Mouse (Mus musculus): ENCODE measurements around the gene 9230112D13Rik. TPM values are rescaled to one million over a fixed set of nuclear protein-coding genes. Genes with fewer than 3 reads are reported as not detected.

Gene 9230112D13Rik
- not detected in 2 replicates for polyA plus RNA-seq (2012; rRNA removed)
- polyA plus RNA-seq (2014; fragmentation: Nextera tagmentation; extraction: Ambion mirVana) = not detected in 2 replicates

DNA sequence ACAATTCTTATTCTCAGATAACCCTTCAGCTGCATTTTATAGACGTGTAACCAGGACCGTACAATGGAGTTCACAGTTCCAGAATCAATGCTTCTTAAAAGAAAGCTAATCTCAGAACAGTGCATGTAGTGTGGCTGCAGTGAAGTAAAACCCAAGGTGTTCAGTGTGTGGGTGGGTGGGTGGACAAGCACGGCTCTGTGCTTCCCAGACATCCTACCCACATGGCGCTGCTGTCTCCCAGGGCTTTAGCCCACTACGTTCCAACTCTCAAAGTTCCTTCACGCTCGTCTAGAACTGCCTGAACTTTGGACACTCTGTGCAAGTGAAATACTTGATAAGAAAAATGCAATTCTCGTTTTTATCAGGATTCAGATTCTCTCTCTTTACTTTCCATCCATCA, at the start of gene 9230112D13Rik:
Gene 9230112D13Rik, minus strand, starts transcription at position 101 of the 400 bp plus-strand sequence.
- ATAC-seq (ENCODE audit: insufficient read depth) (no peak), DNase-seq (ENCODE audit: low read depth in 3 of 3, low spot score in 3 of 3) (no peak)
- Histone ChIP-seq H3K27me3 (ENCODE audit: control insufficient read depth, insufficient read depth, low read length) (no peaks in the 10 kb centered on the region), H3K9me3 (ENCODE audit: control insufficient read depth, low read length) (no peaks in the 10 kb centered on the region), H3K4me1 (replicated peaks; ENCODE audit: control insufficient read depth in 2 of 2, insufficient read depth in 2 of 2, low read length in 1 of 2) (no peaks in the 10 kb centered on the region), H3K4me3 (ENCODE audit: insufficient read depth in 1 of 2, low read depth in 2 of 2, low read length in 2 of 2) (no peak within 1 kb of the TSS), H3K4me2 (ENCODE audit: low read depth) (no peak within 1 kb of the TSS), H3K9ac (replicated peaks) (no peak within 1 kb of the TSS), H3K36me3 (replicated peaks; ENCODE audit: control insufficient read depth, insufficient read depth, low read depth) (no peaks in the 10 kb centered on the region), H3K27ac (no peak within 1 kb of the TSS)
- 64% methylated on average over 8 of the region's 8 CpGs for WGBS (ENCODE audit: insufficient replicate concordance)
- no peak for TF ChIP-seq EP300 (IDR thresholded peaks at IDR 0.05; ENCODE audit: low read depth)
- TF ChIP-seq CTCF (IDR thresholded peaks at IDR 0.05; ENCODE audit: low read depth) = no peak

DNA sequence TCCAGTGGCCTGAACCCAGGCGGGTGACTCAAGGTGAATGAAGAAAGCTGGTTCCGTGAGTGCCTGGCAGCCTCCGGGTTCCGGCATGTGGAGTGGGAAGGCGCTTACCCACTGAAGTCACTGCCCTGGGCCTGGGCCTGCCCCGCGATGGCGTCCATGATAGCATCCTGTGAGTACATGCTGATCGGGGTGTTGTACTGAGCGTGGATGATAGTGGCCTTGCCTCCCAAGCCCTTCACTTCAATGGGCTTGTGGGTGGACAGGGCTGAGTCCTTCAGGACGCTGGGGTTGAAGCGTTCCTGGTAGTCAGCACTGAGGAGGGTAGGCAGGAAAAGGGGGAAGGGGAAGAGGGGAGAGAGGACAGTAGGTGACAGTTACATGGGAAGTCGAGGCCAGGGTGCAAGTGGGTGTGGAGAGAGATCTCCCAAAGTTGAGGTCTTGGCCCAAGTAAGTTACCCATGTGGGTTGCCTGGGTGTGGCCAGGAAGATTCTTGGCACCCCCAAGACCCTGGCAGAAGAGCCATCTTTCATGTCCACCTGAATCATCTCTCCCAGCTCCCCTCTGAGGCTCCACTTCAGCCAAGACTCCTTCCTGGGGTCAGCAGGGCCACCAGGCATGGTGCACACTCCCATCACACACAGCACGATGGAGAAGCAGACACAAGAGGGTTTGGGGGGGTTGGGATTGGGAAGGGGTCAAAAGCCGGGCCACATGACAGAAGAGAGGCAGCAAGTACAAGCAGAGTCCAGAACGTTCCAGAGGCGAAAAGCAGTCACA, 49.2 kb upstream of the 9230112D13Rik start:
- Histone ChIP-seq H3K27me3 (ENCODE audit: control insufficient read depth, insufficient read depth, low read length) (no peaks in the 10 kb centered on the region), H3K4me1 (replicated peaks; ENCODE audit: control insufficient read depth in 2 of 2, insufficient read depth in 2 of 2, low read length in 1 of 2) (no peaks in the 10 kb centered on the region), H3K9me3 (ENCODE audit: control insufficient read depth, low read length) (no peaks in the 10 kb centered on the region), H3K36me3 (replicated peaks; ENCODE audit: control insufficient read depth, insufficient read depth, low read depth) (no peaks in the 10 kb centered on the region), H3K4me3 (ENCODE audit: insufficient read depth in 1 of 2, low read depth in 2 of 2, low read length in 2 of 2) (no peak overlapping the region), H3K27ac (no peak overlapping the region), H3K9ac (replicated peaks) (no peak overlapping the region), H3K4me2 (ENCODE audit: low read depth) (no peak overlapping the region)
- TF ChIP-seq EP300 (IDR thresholded peaks at IDR 0.05; ENCODE audit: low read depth) (no peak), CTCF (IDR thresholded peaks at IDR 0.05; ENCODE audit: low read depth) (no peak)
- DNase-seq (ENCODE audit: low read depth in 3 of 3, low spot score in 3 of 3) (no peak), ATAC-seq (ENCODE audit: insufficient read depth) (no peak)
- WGBS (ENCODE audit: insufficient replicate concordance) = 65% methylated on average over 17 of the region's 17 CpGs

DNA sequence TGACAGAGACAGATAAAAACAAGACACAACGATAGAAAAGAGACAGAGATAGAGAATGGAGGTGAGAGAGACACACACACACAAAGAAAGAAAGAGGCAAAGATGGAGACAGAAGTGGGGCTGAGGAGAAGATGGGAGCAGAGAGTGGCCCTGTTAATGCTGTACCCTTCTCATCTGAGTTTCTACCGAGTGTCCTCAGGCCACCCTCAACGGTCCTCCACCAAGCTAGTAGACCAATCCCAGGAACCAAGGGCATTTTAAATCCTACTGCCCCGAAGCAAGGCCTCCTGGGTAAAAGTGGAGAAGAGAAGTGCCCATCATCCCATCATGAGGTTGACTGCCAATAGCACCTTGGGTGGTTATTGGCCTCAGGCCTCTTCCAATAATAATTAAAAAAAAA, 48.3 kb upstream of the 9230112D13Rik start:
- Histone ChIP-seq H3K4me1 (replicated peaks; ENCODE audit: control insufficient read depth in 2 of 2, insufficient read depth in 2 of 2, low read length in 1 of 2) (no peaks in the 10 kb centered on the region), H3K4me3 (ENCODE audit: insufficient read depth in 1 of 2, low read depth in 2 of 2, low read length in 2 of 2) (no peak overlapping the region), H3K27me3 (ENCODE audit: control insufficient read depth, insufficient read depth, low read length) (no peaks in the 10 kb centered on the region), H3K36me3 (replicated peaks; ENCODE audit: control insufficient read depth, insufficient read depth, low read depth) (no peaks in the 10 kb centered on the region), H3K9me3 (ENCODE audit: control insufficient read depth, low read length) (no peaks in the 10 kb centered on the region), H3K27ac (no peak overlapping the region), H3K4me2 (ENCODE audit: low read depth) (no peak overlapping the region), H3K9ac (replicated peaks) (no peak overlapping the region)
- TF ChIP-seq EP300 (IDR thresholded peaks at IDR 0.05; ENCODE audit: low read depth) (no peak), CTCF (IDR thresholded peaks at IDR 0.05; ENCODE audit: low read depth) (no peak)
- 53% methylated on average over 4 of the region's 4 CpGs for WGBS (ENCODE audit: insufficient replicate concordance)
- ATAC-seq (ENCODE audit: insufficient read depth) (no peak), DNase-seq (ENCODE audit: low read depth in 3 of 3, low spot score in 3 of 3) (no peak)

DNA sequence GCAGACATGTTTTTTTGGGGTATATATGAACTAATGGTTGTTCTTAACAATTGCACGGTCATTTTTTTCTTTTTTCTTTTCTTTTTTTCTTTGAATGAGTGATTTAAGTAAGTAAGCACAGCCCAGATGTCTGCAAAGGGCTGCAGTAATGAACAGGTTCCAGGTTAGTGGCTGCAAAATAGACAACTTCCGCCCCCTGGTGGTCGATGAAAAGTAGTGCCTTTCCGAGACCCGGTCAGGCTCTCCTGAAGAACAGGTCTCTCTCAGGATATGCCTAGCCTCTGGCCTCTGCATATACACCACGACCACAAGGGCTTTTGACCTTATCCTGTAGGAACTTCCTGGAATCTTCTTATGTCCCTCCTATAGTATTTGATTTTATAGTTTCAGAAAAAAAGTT, 47.7 kb upstream of the 9230112D13Rik start:
- DNase-seq (ENCODE audit: low read depth in 3 of 3, low spot score in 3 of 3) = peak in 2 of 3 experiments; percentile 28 to 37
- Histone ChIP-seq H3K27me3 (ENCODE audit: control insufficient read depth, insufficient read depth, low read length) (no peaks in the 10 kb centered on the region), H3K36me3 (replicated peaks; ENCODE audit: control insufficient read depth, insufficient read depth, low read depth) (no peaks in the 10 kb centered on the region), H3K9me3 (ENCODE audit: control insufficient read depth, low read length) (no peaks in the 10 kb centered on the region), H3K4me3 (ENCODE audit: insufficient read depth in 1 of 2, low read depth in 2 of 2, low read length in 2 of 2) (no peak overlapping the region), H3K4me2 (ENCODE audit: low read depth) (no peak overlapping the region), H3K27ac (no peak overlapping the region), H3K9ac (replicated peaks) (no peak overlapping the region), H3K4me1 (replicated peaks; ENCODE audit: control insufficient read depth in 2 of 2, insufficient read depth in 2 of 2, low read length in 1 of 2) (no peaks in the 10 kb centered on the region)
- 1% methylated on average over 6 of the region's 6 CpGs for WGBS (ENCODE audit: insufficient replicate concordance)
- TF ChIP-seq EP300 (IDR thresholded peaks at IDR 0.05; ENCODE audit: low read depth) (no peak), CTCF (IDR thresholded peaks at IDR 0.05; ENCODE audit: low read depth) (peak; percentile 84)
- ATAC-seq (ENCODE audit: insufficient read depth) = no peak

DNA sequence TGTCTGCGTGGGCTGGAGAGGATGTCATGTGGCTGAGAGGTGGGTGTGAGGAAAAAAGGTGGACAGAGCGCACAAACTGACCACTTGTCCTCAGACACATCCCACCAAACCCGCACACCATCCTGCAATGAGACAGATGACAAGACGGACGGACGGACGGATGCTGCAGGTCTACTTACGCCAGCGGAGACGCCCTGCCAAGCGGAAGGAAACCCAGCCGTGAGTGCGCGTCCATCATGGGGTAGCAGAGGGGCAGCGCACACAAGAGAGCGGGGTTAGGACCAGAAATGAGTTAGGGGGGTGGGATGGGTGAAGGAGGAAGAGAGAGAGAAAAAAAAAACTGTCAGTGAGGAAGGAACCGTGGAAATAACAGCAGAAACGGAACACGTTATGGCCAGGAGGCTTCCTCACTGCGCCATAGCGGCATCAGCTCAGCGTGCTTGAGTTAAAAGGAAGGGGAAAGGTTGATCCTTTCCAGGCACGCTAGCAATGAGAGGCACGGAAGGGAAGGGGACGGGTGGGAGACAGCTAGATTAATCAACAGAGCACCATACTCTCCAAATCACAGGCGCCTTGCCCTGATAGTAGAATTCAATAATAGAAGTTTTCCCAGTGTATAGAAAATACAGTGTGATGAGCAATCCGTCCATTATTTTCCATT, 47.1 kb upstream of the 9230112D13Rik start:
- no peak overlapping the region; the same call in 1 of the 2 replicates for H3K4me2 ChIP-seq (ENCODE audit: low read depth)
- H3K27ac ChIP-seq = no peak overlapping the region
- H3K9ac ChIP-seq (replicated peaks) = no peak overlapping the region
- H3K36me3 ChIP-seq (replicated peaks; ENCODE audit: control insufficient read depth, insufficient read depth, low read depth) = no peaks in the 10 kb centered on the region
- H3K27me3 ChIP-seq (ENCODE audit: control insufficient read depth, insufficient read depth, low read length) = no peaks in the 10 kb centered on the region
- WGBS (ENCODE audit: insufficient replicate concordance) = 26% methylated on average over 27 of the region's 27 CpGs
- ATAC-seq (ENCODE audit: insufficient read depth) (no peak), DNase-seq (ENCODE audit: low read depth in 3 of 3, low spot score in 3 of 3) (no peak)
- no peaks in the 10 kb centered on the region for H3K9me3 ChIP-seq (ENCODE audit: control insufficient read depth, low read length)
- H3K4me3 ChIP-seq (ENCODE audit: insufficient read depth in 1 of 2, low read depth in 2 of 2, low read length in 2 of 2) = no peak overlapping the region
- no peaks in the 10 kb centered on the region for H3K4me1 ChIP-seq (replicated peaks; ENCODE audit: control insufficient read depth in 2 of 2, insufficient read depth in 2 of 2, low read length in 1 of 2)
- TF ChIP-seq CTCF (IDR thresholded peaks at IDR 0.05; ENCODE audit: low read depth) = no peak
- TF ChIP-seq EP300 (IDR thresholded peaks at IDR 0.05; ENCODE audit: low read depth) = no peak
